Mouse (Mus musculus): Measurements from ENCODE around the gene Ncl. TPM values are rescaled to one million over a fixed set of nuclear protein-coding genes. Genes with fewer than 3 reads are reported as not detected.

Gene Ncl
- polyA plus RNA-seq, 1 experiment: 76.8 TPM

- H3K9me3 ChIP-seq (ENCODE audit: control insufficient read depth, low read length): no peaks in the 10 kb centered on the region
- H3K27me3 ChIP-seq (ENCODE audit: control insufficient read depth): no peaks in the 10 kb centered on the region
- no peaks in the 10 kb centered on the region; the same call in 1 of the 2 replicates for H3K4me1 ChIP-seq (ENCODE audit: control insufficient read depth)
- peaks cover 84% of the 10 kb centered on the region for H3K36me3 ChIP-seq (ENCODE audit: control insufficient read depth)
- no peak overlapping the region for H3K4me3 ChIP-seq (replicated peaks)
- TF ChIP-seq TAL1 (IDR thresholded peaks at IDR 0.05; ENCODE audit: low read length) (no peak), GATA1 (IDR thresholded peaks at IDR 0.05; ENCODE audit: low read length) (no peak)
These were observed 10.0 kb downstream of the Ncl start for GRCm38 (mm10) chr1:86349201-86349600.

GRCm38 (mm10) chr1:86348801-86349200 is 10.4 kb downstream of the Ncl start:
- H3K36me3 ChIP-seq (ENCODE audit: control insufficient read depth): peaks cover 82% of the 10 kb centered on the region
- H3K27me3 ChIP-seq (ENCODE audit: control insufficient read depth): no peaks in the 10 kb centered on the region
- H3K4me1 ChIP-seq (ENCODE audit: control insufficient read depth): no peaks in the 10 kb centered on the region; the same call in 1 of the 2 replicates
- TF ChIP-seq GATA1 (IDR thresholded peaks at IDR 0.05; ENCODE audit: low read length) (no peak), TAL1 (IDR thresholded peaks at IDR 0.05; ENCODE audit: low read length) (no peak)
- H3K9me3 ChIP-seq (ENCODE audit: control insufficient read depth, low read length): no peaks in the 10 kb centered on the region
- no peak overlapping the region for H3K4me3 ChIP-seq (replicated peaks)

- H3K27me3 ChIP-seq (ENCODE audit: control insufficient read depth): no peaks in the 10 kb centered on the region
- H3K4me3 ChIP-seq (replicated peaks): no peak overlapping the region
- H3K36me3 ChIP-seq (ENCODE audit: control insufficient read depth): peaks cover 75% of the 10 kb centered on the region
- H3K4me1 ChIP-seq (ENCODE audit: control insufficient read depth): no peaks in the 10 kb centered on the region; the same call in 1 of the 2 replicates
- TF ChIP-seq TAL1 (IDR thresholded peaks at IDR 0.05; ENCODE audit: low read length) (no peak), GATA1 (IDR thresholded peaks at IDR 0.05; ENCODE audit: low read length) (no peak)
- H3K9me3 ChIP-seq (ENCODE audit: control insufficient read depth, low read length): no peaks in the 10 kb centered on the region
These were observed 11.1 kb downstream of the Ncl start for GRCm38 (mm10) chr1:86348083-86348482.

DNA sequence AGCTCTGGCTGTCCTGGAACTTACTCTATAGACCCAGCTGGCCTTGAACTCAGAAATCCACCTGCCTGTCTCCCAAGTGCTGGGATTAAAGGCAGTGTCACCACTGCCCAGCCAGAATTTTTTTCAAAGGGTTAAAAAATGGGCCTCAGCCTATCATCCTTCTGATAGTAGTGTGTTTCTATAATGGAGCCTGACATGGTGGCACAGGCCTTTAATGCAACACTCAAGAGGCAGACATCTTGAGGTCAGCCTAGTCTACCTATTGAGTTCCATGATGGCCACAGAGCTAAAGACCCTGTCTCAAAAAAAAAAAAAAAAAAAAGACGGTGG is 11.5 kb downstream of the Ncl start:
- Histone ChIP-seq H3K4me3 (replicated peaks) (no peak overlapping the region), H3K36me3 (ENCODE audit: control insufficient read depth) (peaks cover 71% of the 10 kb centered on the region), H3K27me3 (ENCODE audit: control insufficient read depth) (no peaks in the 10 kb centered on the region), H3K9me3 (ENCODE audit: control insufficient read depth, low read length) (no peaks in the 10 kb centered on the region), H3K4me1 (ENCODE audit: control insufficient read depth) (no peaks in the 10 kb centered on the region; the same call in 1 of the 2 replicates)
- TF ChIP-seq TAL1 (IDR thresholded peaks at IDR 0.05; ENCODE audit: low read length): no peak
- no peak for TF ChIP-seq GATA1 (IDR thresholded peaks at IDR 0.05; ENCODE audit: low read length)

GRCm38 (mm10) chr1:86346851-86347715 is 12.1 kb downstream of the Ncl start:
- Histone ChIP-seq H3K9me3 (ENCODE audit: control insufficient read depth, low read length) (no peaks in the 10 kb centered on the region), H3K4me1 (ENCODE audit: control insufficient read depth) (no peaks in the 10 kb centered on the region; the same call in 1 of the 2 replicates), H3K4me3 (replicated peaks) (no peak overlapping the region), H3K36me3 (ENCODE audit: control insufficient read depth) (peaks cover 65% of the 10 kb centered on the region), H3K27me3 (ENCODE audit: control insufficient read depth) (no peaks in the 10 kb centered on the region)
- TF ChIP-seq GATA1 (IDR thresholded peaks at IDR 0.05; ENCODE audit: low read length) (no peak), TAL1 (IDR thresholded peaks at IDR 0.05; ENCODE audit: low read length) (no peak)

GRCm38 (mm10) chr1:86345956-86346355 is 13.2 kb downstream of the Ncl start:
- H3K9me3 ChIP-seq (ENCODE audit: control insufficient read depth, low read length): no peaks in the 10 kb centered on the region
- H3K27me3 ChIP-seq (ENCODE audit: control insufficient read depth): no peaks in the 10 kb centered on the region
- H3K36me3 ChIP-seq (ENCODE audit: control insufficient read depth): peaks cover 54% of the 10 kb centered on the region
- no peak overlapping the region for H3K4me3 ChIP-seq (replicated peaks)
- no peaks in the 10 kb centered on the region; the same call in 1 of the 2 replicates for H3K4me1 ChIP-seq (ENCODE audit: control insufficient read depth)
- no peak for TF ChIP-seq GATA1 (IDR thresholded peaks at IDR 0.05; ENCODE audit: low read length)
- TF ChIP-seq TAL1 (IDR thresholded peaks at IDR 0.05; ENCODE audit: low read length): no peak

GRCm38 (mm10) chr1:86345069-86345468 is 14.1 kb downstream of the Ncl start:
- no peak overlapping the region for H3K4me3 ChIP-seq (replicated peaks)
- no peak for TF ChIP-seq GATA1 (IDR thresholded peaks at IDR 0.05; ENCODE audit: low read length)
- TF ChIP-seq TAL1 (IDR thresholded peaks at IDR 0.05; ENCODE audit: low read length): no peak
- H3K4me1 ChIP-seq (ENCODE audit: control insufficient read depth): no peaks in the 10 kb centered on the region
- no peaks in the 10 kb centered on the region for H3K9me3 ChIP-seq (ENCODE audit: control insufficient read depth, low read length)
- H3K27me3 ChIP-seq (ENCODE audit: control insufficient read depth): no peaks in the 10 kb centered on the region
- H3K36me3 ChIP-seq (ENCODE audit: control insufficient read depth): peaks cover 45% of the 10 kb centered on the region

- Histone ChIP-seq H3K4me1 (ENCODE audit: control insufficient read depth) (no peaks in the 10 kb centered on the region), H3K36me3 (ENCODE audit: control insufficient read depth) (peaks cover 36% of the 10 kb centered on the region), H3K4me3 (replicated peaks) (no peak overlapping the region), H3K27me3 (ENCODE audit: control insufficient read depth) (no peaks in the 10 kb centered on the region), H3K9me3 (ENCODE audit: control insufficient read depth, low read length) (no peaks in the 10 kb centered on the region)
- TF ChIP-seq TAL1 (IDR thresholded peaks at IDR 0.05; ENCODE audit: low read length) (no peak), GATA1 (IDR thresholded peaks at IDR 0.05; ENCODE audit: low read length) (no peak)
These were observed 15.0 kb downstream of the Ncl start for GRCm38 (mm10) chr1:86343969-86344861.

DNA sequence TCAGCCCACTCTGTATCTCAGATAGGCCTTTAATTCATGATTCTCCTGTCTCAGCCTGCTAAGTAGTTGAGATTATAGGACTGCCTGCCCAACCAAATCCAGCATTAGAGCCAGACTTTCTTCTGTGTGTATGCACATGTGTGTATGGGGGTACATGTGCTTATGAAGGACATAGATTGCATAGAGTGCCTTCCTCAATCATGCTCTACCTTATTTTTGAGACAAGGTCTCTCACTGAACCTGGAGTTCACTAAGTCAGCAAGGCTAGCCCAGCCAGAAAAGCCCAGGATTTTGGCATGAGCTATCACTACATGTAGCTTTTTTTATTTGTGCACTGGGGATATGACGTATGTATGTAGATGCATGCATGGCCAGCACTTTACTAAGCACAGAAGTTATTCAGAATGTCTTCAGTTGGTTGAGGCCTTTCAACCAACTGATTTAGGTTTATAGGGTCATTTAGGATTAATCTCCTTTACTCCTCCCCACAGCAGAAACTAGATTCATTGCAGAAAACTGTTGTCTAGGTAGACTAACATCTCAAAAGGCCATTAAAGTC is 16.0 kb downstream of the Ncl start:
- H3K27me3 ChIP-seq (ENCODE audit: control insufficient read depth): no peaks in the 10 kb centered on the region
- no peak overlapping the region for H3K4me3 ChIP-seq (replicated peaks)
- TF ChIP-seq GATA1 (IDR thresholded peaks at IDR 0.05; ENCODE audit: low read length) (no peak), TAL1 (IDR thresholded peaks at IDR 0.05; ENCODE audit: low read length) (no peak)
- H3K4me1 ChIP-seq (ENCODE audit: control insufficient read depth): no peaks in the 10 kb centered on the region
- H3K36me3 ChIP-seq (ENCODE audit: control insufficient read depth): peaks cover 26% of the 10 kb centered on the region
- H3K9me3 ChIP-seq (ENCODE audit: control insufficient read depth, low read length): no peaks in the 10 kb centered on the region

Data from erythroblast, embryonic 14.5 days (primary cell).